In genomic region chr5:111810079-111810808, GRCm38 (mm10) we compare ENCODE assay signal across 12 mouse cellular contexts.
A peak's percentile ranks its signal among the peaks of the same experiment; 100 is the strongest.
DNase-seq lines count a peak whose midpoint lies in the region; ATAC-seq and TF ChIP-seq lines count a peak whose summit lies in the region.
"Had no signal": no experiment of that assay in that cellular context is flagged by ENCODE, and none has a peak within 500 bp of the region (broad histone marks: within the 10 kb centered on the region; RNA-seq: fewer than 3 reads in every experiment).

No protein-coding gene starts in this region.

- no peak overlapping the region for H3K4me3 ChIP-seq in forebrain, embryonic 13.5 days
- no peak overlapping the region for H3K4me3 ChIP-seq in forebrain, embryonic 12.5 days (replicated peaks)
- no peak overlapping the region for H3K4me3 ChIP-seq in midbrain, postnatal 0 days (ENCODE audit: low read depth, low read length)
- H3K4me3 ChIP-seq in midbrain, embryonic 10.5 days = no peak overlapping the region
- H3K4me3 ChIP-seq in forebrain, embryonic 14.5 days (ENCODE audit: low read depth, low read length) = no peak overlapping the region
- H3K4me3 ChIP-seq: limb, embryonic 13.5 days; midbrain, embryonic 12.5 days had no signal

- WGBS in forebrain, embryonic 13.5 days = 41% methylated on average over 7 of the region's 7 CpGs
- WGBS in forebrain, embryonic 12.5 days = 39% methylated on average over 7 of the region's 7 CpGs
- WGBS in midbrain, postnatal 0 days = 39% methylated on average over 7 of the region's 7 CpGs
- WGBS in midbrain, embryonic 10.5 days = 45% methylated on average over 7 of the region's 7 CpGs
- WGBS in forebrain, embryonic 14.5 days = 44% methylated on average over 7 of the region's 7 CpGs

- H3K27me3 ChIP-seq in forebrain, embryonic 13.5 days = 0 out of 2 replicates have a peak, but pooled peaks cover under 1% of the 10 kb centered on the region
- no peaks in the 10 kb centered on the region for H3K27me3 ChIP-seq in forebrain, embryonic 12.5 days
- no peaks in the 10 kb centered on the region; the same call in 1 of the 2 replicates for H3K27me3 ChIP-seq in midbrain, postnatal 0 days (ENCODE audit: insufficient read depth, low read length)
- H3K27me3 ChIP-seq in midbrain, embryonic 10.5 days (ENCODE audit: low read depth, poor library complexity, severe bottlenecking) = peaks cover 9% of the 10 kb centered on the region
- H3K27me3 ChIP-seq in forebrain, embryonic 14.5 days (replicated peaks; ENCODE audit: control insufficient read depth, insufficient read depth, low read length) = no peaks in the 10 kb centered on the region

- H3K9ac ChIP-seq in forebrain, embryonic 13.5 days = no peak overlapping the region
- no peak overlapping the region for H3K9ac ChIP-seq in forebrain, embryonic 12.5 days
- no peak overlapping the region for H3K9ac ChIP-seq in midbrain, postnatal 0 days (replicated peaks; ENCODE audit: low read length, poor library complexity, severe bottlenecking)
- H3K9ac ChIP-seq in forebrain, embryonic 14.5 days (ENCODE audit: low read length) = no peak overlapping the region
- H3K9ac ChIP-seq: limb, embryonic 13.5 days; midbrain, embryonic 12.5 days had no signal

- H3K36me3 ChIP-seq in forebrain, embryonic 13.5 days (ENCODE audit: poor library complexity, severe bottlenecking) = no peaks in the 10 kb centered on the region
- no peaks in the 10 kb centered on the region for H3K36me3 ChIP-seq in forebrain, embryonic 12.5 days (replicated peaks)
- no peaks in the 10 kb centered on the region for H3K36me3 ChIP-seq in midbrain, postnatal 0 days (ENCODE audit: insufficient read depth, low read length)
- no peaks in the 10 kb centered on the region for H3K36me3 ChIP-seq in midbrain, embryonic 10.5 days
- H3K36me3 ChIP-seq in forebrain, embryonic 14.5 days (ENCODE audit: control insufficient read depth, insufficient read depth, low read length) = no peaks in the 10 kb centered on the region
- H3K36me3 ChIP-seq: limb, embryonic 13.5 days; midbrain, embryonic 12.5 days had no signal

- no peak for ATAC-seq in forebrain, embryonic 13.5 days
- ATAC-seq in forebrain, embryonic 12.5 days (ENCODE audit: low FRiP score) = no peak
- ATAC-seq in midbrain, postnatal 0 days (ENCODE audit: low FRiP score) = no peak
- ATAC-seq in forebrain, embryonic 14.5 days = no peak
- no peak for ATAC-seq in activated CD4-positive, CD25-positive, alpha-beta regulatory T cell, adult 4 months

- H3K4me1 ChIP-seq in forebrain, embryonic 13.5 days = peaks cover 38% of the 10 kb centered on the region
- peaks cover 33% of the 10 kb centered on the region for H3K4me1 ChIP-seq in forebrain, embryonic 12.5 days
- peaks cover 4% of the 10 kb centered on the region; the same call in 1 of the 2 replicates for H3K4me1 ChIP-seq in midbrain, postnatal 0 days (ENCODE audit: insufficient read depth, low read length)
- H3K4me1 ChIP-seq in midbrain, embryonic 10.5 days = peaks cover 36% of the 10 kb centered on the region
- H3K4me1 ChIP-seq in forebrain, embryonic 14.5 days (ENCODE audit: control insufficient read depth, insufficient read depth, low read length) = peaks cover 16% of the 10 kb centered on the region

- no peaks in the 10 kb centered on the region for H3K9me3 ChIP-seq in forebrain, embryonic 13.5 days (replicated peaks)
- H3K9me3 ChIP-seq in forebrain, embryonic 12.5 days = no peaks in the 10 kb centered on the region
- no peaks in the 10 kb centered on the region for H3K9me3 ChIP-seq in midbrain, postnatal 0 days (ENCODE audit: low read length)
- no peaks in the 10 kb centered on the region for H3K9me3 ChIP-seq in midbrain, embryonic 10.5 days (replicated peaks)
- no peaks in the 10 kb centered on the region for H3K9me3 ChIP-seq in forebrain, embryonic 14.5 days (replicated peaks; ENCODE audit: control insufficient read depth, low read length)
- H3K9me3 ChIP-seq: limb, embryonic 13.5 days; midbrain, embryonic 12.5 days had no signal

- no peak overlapping the region for H3K4me2 ChIP-seq in forebrain, embryonic 13.5 days
- no peak overlapping the region for H3K4me2 ChIP-seq in forebrain, embryonic 12.5 days
- no peak overlapping the region for H3K4me2 ChIP-seq in midbrain, postnatal 0 days (ENCODE audit: low read depth, low read length, poor library complexity, severe bottlenecking)
- no peak overlapping the region for H3K4me2 ChIP-seq in forebrain, embryonic 14.5 days (ENCODE audit: low read length)
- H3K4me2 ChIP-seq: limb, embryonic 13.5 days; midbrain, embryonic 12.5 days had no signal

- peak; percentile 24 for DNase-seq in midbrain, postnatal 0 days (ENCODE audit: low spot score)
- no peak for DNase-seq in midbrain, embryonic 10.5 days (ENCODE audit: low spot score)
- no peak for DNase-seq in forebrain, embryonic 14.5 days (ENCODE audit: low spot score)
- peak; percentile 61 for DNase-seq in heart, postnatal 4 days
- no peak for DNase-seq in layer of hippocampus, adult 18-20 months (ENCODE audit: low spot score in 2 of 2)
- DNase-seq: cerebellum, adult 8-10 months; kidney, adult 18-20 months had no signal

- peak; percentile 43 for TF ChIP-seq CTCF in midbrain, postnatal 0 days (IDR thresholded peaks at IDR 0.05)

- peak overlapping the region; percentile 31; the same call in 1 of the 2 replicates for H3K27ac ChIP-seq in forebrain, embryonic 13.5 days
- H3K27ac ChIP-seq in forebrain, embryonic 12.5 days = no peak overlapping the region
- H3K27ac ChIP-seq in midbrain, postnatal 0 days (ENCODE audit: low read depth, low read length) = no peak overlapping the region
- no peak overlapping the region for H3K27ac ChIP-seq in midbrain, embryonic 10.5 days (replicated peaks)
- H3K27ac ChIP-seq in forebrain, embryonic 14.5 days (ENCODE audit: low read depth, low read length) = peak overlapping the region; percentile 0; the same call in 1 of the 2 replicates
- H3K27ac ChIP-seq: limb, embryonic 13.5 days; midbrain, embryonic 12.5 days had no signal

Comparison
In these comparisons a context has a peak if more than half of its experiments do, and no peak if none do; other contexts are left out.
1. H3K27ac ChIP-seq: peak in forebrain, embryonic 13.5 days (single experiment) and forebrain, embryonic 14.5 days (single experiment); none in forebrain, embryonic 12.5 days (single experiment), midbrain, postnatal 0 days (single experiment) and midbrain, embryonic 10.5 days (single experiment).
2. DNase-seq: peak in midbrain, postnatal 0 days (single experiment) and heart, postnatal 4 days (single experiment); none in midbrain, embryonic 10.5 days (single experiment), forebrain, embryonic 14.5 days (single experiment) and layer of hippocampus, adult 18-20 months (0 of 2).